Mouse (Mus musculus) E14TG2a.4 (cell line): Measurements from ENCODE around the gene Thsd4.

Experiments used
- CTCF ChIP-seq: conservative IDR thresholded peaks from 2 replicates; pipeline ENCODE4 v1.5.1; 2014; ENCODE audit warnings: low read length
- NANOG ChIP-seq: IDR thresholded peaks from 2 replicates; pipeline ENCODE4 v1.6.1; 2014; ENCODE audit warnings: borderline replicate concordance, low read length, mixed read lengths
- POU5F1 ChIP-seq: IDR thresholded peaks from 2 replicates; pipeline ENCODE4 v1.6.1; 2014; ENCODE audit warnings: low read length, borderline replicate concordance

GRCm38 (mm10) chr9:59953556-59953955, 568.3 kb downstream of the Thsd4 start:
- TF ChIP-seq CTCF (no peak), POU5F1 (no peak), NANOG (no peak)
